Mouse (Mus musculus): Measurements from ENCODE around the gene Klrg1.

Klrg1 gene

GRCm38 (mm10) chr6:122282782-122283181 is at the start of gene Klrg1:
Gene Klrg1, minus strand, starts transcription at chr6:122282882.
- no peak for DNase-seq (ENCODE audit: extremely low read depth, low read depth)

- DNase-seq (ENCODE audit: extremely low read depth, low read depth): no peak
Observed at GRCm38 (mm10) chr6:122325361-122325975, 42.8 kb upstream of the Klrg1 start.

- DNase-seq (ENCODE audit: extremely low read depth, low read depth): no peak
Observed at GRCm38 (mm10) chr6:122318726-122319125, 36.0 kb upstream of the Klrg1 start.

GRCm38 (mm10) chr6:122310187-122310820 is 27.6 kb upstream of the Klrg1 start:
- no peak for DNase-seq (ENCODE audit: extremely low read depth, low read depth)

- no peak for DNase-seq (ENCODE audit: extremely low read depth, low read depth)
Observed at GRCm38 (mm10) chr6:122309446-122309960, 26.8 kb upstream of the Klrg1 start.

- DNase-seq (ENCODE audit: extremely low read depth, low read depth): peak; percentile 99
Observed at GRCm38 (mm10) chr6:122308505-122309393, 26.1 kb upstream of the Klrg1 start, which contains the start of gene M6pr. Gene M6pr, plus strand, starts transcription at chr6:122308720.

- DNase-seq (ENCODE audit: extremely low read depth, low read depth): no peak
Observed at GRCm38 (mm10) chr6:122308136-122308504, 25.4 kb upstream of the Klrg1 start.

GRCm38 (mm10) chr6:122306707-122307106 is 24.0 kb upstream of the Klrg1 start:
- no peak for DNase-seq (ENCODE audit: extremely low read depth, low read depth)

- DNase-seq (ENCODE audit: extremely low read depth, low read depth): no peak
Observed at GRCm38 (mm10) chr6:122304790-122305555, 22.3 kb upstream of the Klrg1 start.

- no peak for DNase-seq (ENCODE audit: extremely low read depth, low read depth)
Observed at GRCm38 (mm10) chr6:122304355-122304754, 21.7 kb upstream of the Klrg1 start.

- no peak for DNase-seq (ENCODE audit: extremely low read depth, low read depth)
Observed at GRCm38 (mm10) chr6:122303526-122303925, 20.8 kb upstream of the Klrg1 start.

- no peak for DNase-seq (ENCODE audit: extremely low read depth, low read depth)
Observed at GRCm38 (mm10) chr6:122302661-122303060, 20.0 kb upstream of the Klrg1 start.

GRCm38 (mm10) chr6:122302121-122302520 is 19.4 kb upstream of the Klrg1 start:
- DNase-seq (ENCODE audit: extremely low read depth, low read depth): no peak

GRCm38 (mm10) chr6:122299621-122300133 is 17.0 kb upstream of the Klrg1 start:
- DNase-seq (ENCODE audit: extremely low read depth, low read depth): no peak

- no peak for DNase-seq (ENCODE audit: extremely low read depth, low read depth)
Observed at GRCm38 (mm10) chr6:122298223-122298609, 15.5 kb upstream of the Klrg1 start.

- no peak for DNase-seq (ENCODE audit: extremely low read depth, low read depth)
Observed at GRCm38 (mm10) chr6:122297279-122298222, 14.9 kb upstream of the Klrg1 start.

GRCm38 (mm10) chr6:122296918-122297278 is 14.2 kb upstream of the Klrg1 start:
- no peak for DNase-seq (ENCODE audit: extremely low read depth, low read depth)

- DNase-seq (ENCODE audit: extremely low read depth, low read depth): no peak
Observed at GRCm38 (mm10) chr6:122295242-122295641, 12.6 kb upstream of the Klrg1 start.

- DNase-seq (ENCODE audit: extremely low read depth, low read depth): no peak
Observed at GRCm38 (mm10) chr6:122294290-122294689, 11.6 kb upstream of the Klrg1 start.

GRCm38 (mm10) chr6:122293796-122294195 is 11.1 kb upstream of the Klrg1 start:
- no peak for DNase-seq (ENCODE audit: extremely low read depth, low read depth)

Data from MEL-GATA-1-ER (cell line).